Comparison of ENCODE assay signal across 8 mouse cellular contexts in genomic region chr4:155233878-155234277, GRCm38 (mm10). TPM values are rescaled to one million over a fixed set of nuclear protein-coding genes. Genes with fewer than 3 reads are reported as not detected.
DNase-seq lines count a peak whose midpoint lies in the region.

No protein-coding gene starts in this region.

- DNase-seq in adrenal gland, adult 8-10 months: peak; percentile 77
- DNase-seq in cerebellum, adult 9-11 months: peak; percentile 89
- peak; percentile 75 to 80 for DNase-seq in frontal cortex, postnatal 10 days (ENCODE audit: low spot score in 2 of 2)
- DNase-seq in heart, postnatal 4 days: peak; percentile 90
- DNase-seq in layer of hippocampus, adult 8-10 months (ENCODE audit: low spot score in 2 of 2): peak; percentile 83 to 88
- DNase-seq in lung, adult 18-20 months: peak; percentile 83 to 86
- peak; percentile 89 to 90 for DNase-seq in right cerebral cortex, postnatal 10 days (ENCODE audit: low spot score in 2 of 2)
- no peak for DNase-seq in T-cell, adult 2 months (ENCODE audit: low spot score)

RNA-seq across cellular contexts. Expression of gene Ski, which starts 11.5 kb away (rescaled TPM):
- total RNA-seq in adrenal gland, adult 8-10 months (2022): 10 to 100 TPM; 64.1 to 85.4 (median 69.1) TPM
- total RNA-seq in heart, postnatal 4 days (2021): 10 to 100 TPM; 93.8 to 98.1 TPM
- 100 to 1,000 TPM; 122 to 130 (median 125) TPM for total RNA-seq in layer of hippocampus, adult 8-10 months (2022)

RNA-seq across cellular contexts. Expression of gene Faap20, which starts 15.7 kb away (rescaled TPM):
- 10 to 100 TPM; 57.4 to 70.1 (median 60.8) TPM for total RNA-seq in adrenal gland, adult 8-10 months (2022)
- total RNA-seq in heart, postnatal 4 days (2021): 10 to 100 TPM; 31.7 to 31.9 TPM
- 10 to 100 TPM; 24.1 to 35.0 (median 31.4) TPM for total RNA-seq in layer of hippocampus, adult 8-10 months (2022)
